Mouse (Mus musculus): ENCODE results near the gene Znrf2. TPM values are rescaled to one million over a fixed set of nuclear protein-coding genes. Genes with fewer than 3 reads are reported as not detected.
A peak's percentile ranks its signal among the peaks of the same experiment; 100 is the strongest.

Znrf2 gene
- polyA plus RNA-seq, 1 experiment from 2014 or later, result 2.9 TPM

GRCm38 (mm10) chr6:54867411-54867745 is 50.7 kb downstream of the Znrf2 start:
- Histone ChIP-seq H3K27ac (peak overlapping the region; percentile 19; the same call in 1 of the 2 replicates), H3K36me3 (peaks cover 11% of the 10 kb centered on the region; the same call in 1 of the 2 replicates), H3K27me3 (ENCODE audit: insufficient read depth, poor library complexity, severe bottlenecking) (no peaks in the 10 kb centered on the region), H3K4me3 (no peak overlapping the region), H3K9me3 (no peaks in the 10 kb centered on the region), H3K4me1 (0 out of 2 replicates have a peak, but pooled peaks cover 6% of the 10 kb centered on the region)
- WGBS, result 51% methylated on average over 4 of the region's 4 CpGs
- no peak for DNase-seq (ENCODE audit: low spot score)

- WGBS, result 84% methylated on average over 5 of the region's 5 CpGs
- Histone ChIP-seq H3K4me1 (peaks cover 6% of the 10 kb centered on the region; the same call in 1 of the 2 replicates), H3K9me3 (no peaks in the 10 kb centered on the region), H3K4me3 (no peak overlapping the region), H3K27ac (no peak overlapping the region), H3K27me3 (ENCODE audit: insufficient read depth, poor library complexity, severe bottlenecking) (no peaks in the 10 kb centered on the region), H3K36me3 (no peaks in the 10 kb centered on the region)
- DNase-seq (ENCODE audit: low spot score), result no peak
Observed at GRCm38 (mm10) chr6:54873029-54873428, 56.3 kb downstream of the Znrf2 start.

- Histone ChIP-seq H3K4me3 (no peak overlapping the region), H3K36me3 (no peaks in the 10 kb centered on the region), H3K27ac (no peak overlapping the region), H3K27me3 (ENCODE audit: insufficient read depth, poor library complexity, severe bottlenecking) (no peaks in the 10 kb centered on the region), H3K9me3 (no peaks in the 10 kb centered on the region), H3K4me1 (peaks cover 8% of the 10 kb centered on the region; the same call in 1 of the 2 replicates)
- WGBS, result 6% methylated on average over 5 of the region's 5 CpGs
- peak; percentile 86 for DNase-seq (ENCODE audit: low spot score)
Observed at GRCm38 (mm10) chr6:54876782-54877181, 60.1 kb downstream of the Znrf2 start.

- H3K4me3 ChIP-seq, result no peak overlapping the region
- H3K36me3 ChIP-seq, result no peaks in the 10 kb centered on the region
- no peaks in the 10 kb centered on the region for H3K9me3 ChIP-seq
- no peaks in the 10 kb centered on the region for H3K27me3 ChIP-seq (ENCODE audit: insufficient read depth, poor library complexity, severe bottlenecking)
- H3K4me1 ChIP-seq, result peaks cover 8% of the 10 kb centered on the region; the same call in 1 of the 2 replicates
- DNase-seq (ENCODE audit: low spot score), result no peak
- H3K27ac ChIP-seq, result no peak overlapping the region
- 75% methylated on average over 3 of the region's 3 CpGs for WGBS
Observed at GRCm38 (mm10) chr6:54877651-54878050, 60.9 kb downstream of the Znrf2 start.

GRCm38 (mm10) chr6:54878546-54878945 is 61.8 kb downstream of the Znrf2 start:
- H3K4me3 ChIP-seq, result no peak overlapping the region
- H3K36me3 ChIP-seq, result no peaks in the 10 kb centered on the region
- no peak overlapping the region for H3K27ac ChIP-seq
- H3K9me3 ChIP-seq, result no peaks in the 10 kb centered on the region
- no peaks in the 10 kb centered on the region for H3K27me3 ChIP-seq (ENCODE audit: insufficient read depth, poor library complexity, severe bottlenecking)
- H3K4me1 ChIP-seq, result peaks cover 8% of the 10 kb centered on the region; the same call in 1 of the 2 replicates
- DNase-seq (ENCODE audit: low spot score), result no peak

- 90% methylated on average over 4 of the region's 4 CpGs for WGBS
- H3K9me3 ChIP-seq, result no peaks in the 10 kb centered on the region
Observed at GRCm38 (mm10) chr6:54880086-54880485, 63.4 kb downstream of the Znrf2 start.

GRCm38 (mm10) chr6:54883424-54883823 is 66.7 kb downstream of the Znrf2 start:
- no peaks in the 10 kb centered on the region; the same call in 1 of the 2 replicates for H3K4me1 ChIP-seq
- no peak overlapping the region for H3K27ac ChIP-seq
- 78% methylated on average over 2 of the region's 2 CpGs for WGBS
- H3K27me3 ChIP-seq (ENCODE audit: insufficient read depth, poor library complexity, severe bottlenecking), result no peaks in the 10 kb centered on the region
- H3K9me3 ChIP-seq, result no peaks in the 10 kb centered on the region
- DNase-seq (ENCODE audit: low spot score), result no peak
- no peak overlapping the region for H3K4me3 ChIP-seq
- no peaks in the 10 kb centered on the region for H3K36me3 ChIP-seq

More at GRCm38 (mm10) chr6:54880086-54880485, 63.4 kb downstream of the Znrf2 start:
- no peak overlapping the region for H3K27ac ChIP-seq
- H3K36me3 ChIP-seq, result no peaks in the 10 kb centered on the region
- no peak for DNase-seq (ENCODE audit: low spot score)
- no peaks in the 10 kb centered on the region for H3K27me3 ChIP-seq (ENCODE audit: insufficient read depth, poor library complexity, severe bottlenecking)
- no peak overlapping the region for H3K4me3 ChIP-seq
- peaks cover 8% of the 10 kb centered on the region; the same call in 1 of the 2 replicates for H3K4me1 ChIP-seq

GRCm38 (mm10) chr6:54886195-54886594 is 69.5 kb downstream of the Znrf2 start:
- no peaks in the 10 kb centered on the region for H3K36me3 ChIP-seq
- no peak for DNase-seq (ENCODE audit: low spot score)
- WGBS, result 76% methylated on average over 7 of the region's 7 CpGs
- H3K27ac ChIP-seq, result no peak overlapping the region
- 0 out of 2 replicates have a peak, but pooled peaks cover 2% of the 10 kb centered on the region for H3K4me1 ChIP-seq
- H3K9me3 ChIP-seq, result no peaks in the 10 kb centered on the region
- H3K27me3 ChIP-seq (ENCODE audit: insufficient read depth, poor library complexity, severe bottlenecking), result no peaks in the 10 kb centered on the region
- no peak overlapping the region for H3K4me3 ChIP-seq

- H3K4me1 ChIP-seq, result 0 out of 2 replicates have a peak, but pooled peaks cover 2% of the 10 kb centered on the region
- no peaks in the 10 kb centered on the region for H3K27me3 ChIP-seq (ENCODE audit: insufficient read depth, poor library complexity, severe bottlenecking)
- no peaks in the 10 kb centered on the region for H3K36me3 ChIP-seq
- 83% methylated on average over 9 of the region's 9 CpGs for WGBS
- H3K27ac ChIP-seq, result no peak overlapping the region
- DNase-seq (ENCODE audit: low spot score), result no peak
- H3K9me3 ChIP-seq, result no peaks in the 10 kb centered on the region
- no peak overlapping the region for H3K4me3 ChIP-seq
Observed at GRCm38 (mm10) chr6:54890221-54890620, 73.5 kb downstream of the Znrf2 start.

- H3K27ac ChIP-seq, result no peak overlapping the region
- no peak for DNase-seq (ENCODE audit: low spot score)
- no peaks in the 10 kb centered on the region for H3K27me3 ChIP-seq (ENCODE audit: insufficient read depth, poor library complexity, severe bottlenecking)
- H3K4me3 ChIP-seq, result no peak overlapping the region
- 83% methylated on average over 3 of the region's 3 CpGs for WGBS
- H3K9me3 ChIP-seq, result no peaks in the 10 kb centered on the region
- H3K4me1 ChIP-seq, result 0 out of 2 replicates have a peak, but pooled peaks cover 2% of the 10 kb centered on the region
- H3K36me3 ChIP-seq, result no peaks in the 10 kb centered on the region
Observed at GRCm38 (mm10) chr6:54891384-54891783, 74.7 kb downstream of the Znrf2 start.

GRCm38 (mm10) chr6:54900256-54900655 is 83.5 kb downstream of the Znrf2 start:
- no peaks in the 10 kb centered on the region for H3K27me3 ChIP-seq (ENCODE audit: insufficient read depth, poor library complexity, severe bottlenecking)

GRCm38 (mm10) chr6:54902547-54902946 is 85.8 kb downstream of the Znrf2 start:
- H3K4me3 ChIP-seq, result no peak overlapping the region
- no peaks in the 10 kb centered on the region for H3K4me1 ChIP-seq
- H3K36me3 ChIP-seq, result no peaks in the 10 kb centered on the region
- no peaks in the 10 kb centered on the region for H3K27me3 ChIP-seq (ENCODE audit: insufficient read depth, poor library complexity, severe bottlenecking)
- H3K9me3 ChIP-seq, result no peaks in the 10 kb centered on the region
- DNase-seq (ENCODE audit: low spot score), result no peak
- 85% methylated on average over 2 of the region's 2 CpGs for WGBS
- H3K27ac ChIP-seq, result no peak overlapping the region

More at GRCm38 (mm10) chr6:54900256-54900655, 83.5 kb downstream of the Znrf2 start:
- WGBS, result 82% methylated on average over 2 of the region's 2 CpGs
- H3K4me1 ChIP-seq, result peaks cover 4% of the 10 kb centered on the region; the same call in 1 of the 2 replicates
- no peaks in the 10 kb centered on the region for H3K9me3 ChIP-seq
- H3K4me3 ChIP-seq, result no peak overlapping the region
- H3K27ac ChIP-seq, result no peak overlapping the region
- no peak for DNase-seq (ENCODE audit: low spot score)
- H3K36me3 ChIP-seq, result no peaks in the 10 kb centered on the region

- 88% methylated on average over 10 of the region's 10 CpGs for WGBS
Observed at GRCm38 (mm10) chr6:54906053-54907040, 89.6 kb downstream of the Znrf2 start.

More at GRCm38 (mm10) chr6:54906053-54907040, 89.6 kb downstream of the Znrf2 start:
- Histone ChIP-seq H3K4me1 (no peaks in the 10 kb centered on the region), H3K27me3 (ENCODE audit: insufficient read depth, poor library complexity, severe bottlenecking) (no peaks in the 10 kb centered on the region), H3K27ac (no peak overlapping the region), H3K4me3 (no peak overlapping the region), H3K9me3 (no peaks in the 10 kb centered on the region), H3K36me3 (no peaks in the 10 kb centered on the region)
- DNase-seq (ENCODE audit: low spot score), result peak; percentile 60
